Mouse (Mus musculus) kidney, embryonic 14.5 days (tissue): Measurements from ENCODE around the gene Tbx2. TPM values are rescaled to one million over a fixed set of nuclear protein-coding genes. Genes with fewer than 3 reads are reported as not detected.
A peak's percentile ranks its signal among the peaks of the same experiment; 100 is the strongest.

Experiments
- ATAC-seq: fragments of 200-750 bp; cut with Nextera tagmentation; 2 replicates; pipeline ENCODE4 v1.8.0; 2017; ENCODE audit warnings: moderate number of reproducible peaks, mild to moderate bottlenecking, moderate TSS enrichment, moderate library complexity; ENCODE audit not compliant: low FRiP score, low TSS enrichment
- H3K27ac ChIP-seq: fragments of 300-500 bp; sonication (generic); 2 replicates; pipeline ENCODE4 v1.5.1; 2014; ENCODE audit warnings: low read depth, mild to moderate bottlenecking, low read length, moderate library complexity, mixed read lengths
- H3K27me3 ChIP-seq: fragments of 300-500 bp; sonication (generic); 2 replicates; pipeline ENCODE4 v1.6.1; 2014; ENCODE audit warnings: mild to moderate bottlenecking, low read length; ENCODE audit not compliant: control insufficient read depth, insufficient read depth
- H3K36me3 ChIP-seq: fragments of 300-500 bp; sonication (generic); 2 replicates; pipeline ENCODE4 v1.6.1; 2014; ENCODE audit warnings: low read length, mixed read lengths; ENCODE audit not compliant: control insufficient read depth, insufficient read depth
- H3K4me1 ChIP-seq: fragments of 300-500 bp; sonication (generic); 2 replicates; pipeline ENCODE4 v1.6.1; 2014; ENCODE audit warnings: low read length, mixed read lengths; ENCODE audit not compliant: control insufficient read depth, insufficient read depth
- H3K4me2 ChIP-seq: fragments of 300-500 bp; sonication (generic); replicated peaks from 2 replicates; pipeline ENCODE4 v1.6.1; 2014; ENCODE audit warnings: low read depth, mild to moderate bottlenecking, low read length
- H3K4me3 ChIP-seq: fragments of 300-500 bp; sonication (generic); 2 replicates; pipeline ENCODE4 v1.5.1; 2014; ENCODE audit warnings: mild to moderate bottlenecking, low read length
- H3K9ac ChIP-seq: fragments of 300-500 bp; sonication (generic); 2 replicates; pipeline ENCODE4 v1.6.1; 2014; ENCODE audit warnings: low read depth, mild to moderate bottlenecking, low read length, moderate library complexity
- H3K9me3 ChIP-seq: fragments of 300-500 bp; sonication (generic); 2 replicates; pipeline ENCODE4 v1.6.1; 2016; ENCODE audit warnings: low read length; ENCODE audit not compliant: control insufficient read depth
- WGBS: fragments of 180-500 bp; shearing (Covaris S2); extraction: QIAGEN DNeasy Blood & Tissue Kit; methylation state at CpG from one replicate; pipeline ENCODE4 v1.1.7; 2014; 5-methylcytosine and 5-hydroxymethylcytosine counted together
- polyA plus RNA-seq: library from polyadenylated mRNA; unstranded; fragments of >200 nt; fragmentation: Nextera tagmentation; extraction: Ambion mirVana; gene quantifications from 2 replicates; pipeline ENCODE4 v1.2.1, GENCODE M21; 2014

The Tbx2 gene
- polyA plus RNA-seq, 1 experiment from 2014 or later, result 18.2 TPM

DNA sequence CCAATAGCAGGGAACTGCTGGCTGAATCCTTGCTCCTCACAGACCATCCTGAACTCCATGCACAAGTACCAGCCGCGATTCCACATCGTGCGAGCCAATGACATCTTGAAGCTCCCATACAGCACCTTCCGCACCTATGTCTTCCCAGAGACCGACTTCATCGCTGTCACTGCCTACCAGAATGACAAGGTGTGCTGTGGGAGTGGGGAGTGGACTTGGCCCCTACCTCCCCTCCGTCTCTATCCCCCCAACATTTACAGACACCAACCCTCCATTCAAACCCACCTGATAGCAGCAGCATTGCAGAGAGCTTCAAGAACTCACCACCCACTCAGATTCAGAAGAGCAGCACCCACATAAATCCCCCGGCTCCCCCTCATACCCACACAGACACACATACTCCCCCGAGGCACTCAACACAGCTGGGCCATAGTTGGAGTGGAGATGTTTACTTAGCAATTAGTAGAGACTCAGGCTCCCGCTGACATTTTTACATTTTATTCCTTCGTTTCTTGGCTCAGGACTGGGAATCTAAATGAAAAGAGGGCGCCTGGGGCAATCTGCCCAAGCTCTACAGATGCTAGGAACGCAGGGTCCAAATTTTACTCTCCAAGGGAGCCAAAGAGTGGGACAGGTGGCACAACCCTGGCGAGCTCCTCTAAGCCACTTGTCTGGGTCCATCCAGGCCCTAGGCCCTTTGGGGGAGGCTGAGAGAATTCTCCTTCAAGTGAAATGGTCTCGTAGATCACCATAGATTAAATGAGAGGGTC lies 3.6 kb downstream of the Tbx2 start:
- 7% methylated on average over 16 of the region's 16 CpGs for WGBS
- Histone ChIP-seq H3K9ac (peak overlapping the region; percentile 97), H3K36me3 (peaks cover 37% of the 10 kb centered on the region), H3K4me1 (peaks cover 12% of the 10 kb centered on the region), H3K4me2 (peak overlapping the region; percentile 78), H3K4me3 (peak overlapping the region; percentile 73), H3K27me3 (peaks cover 42% of the 10 kb centered on the region), H3K27ac (peak overlapping the region; percentile 88), H3K9me3 (no peaks in the 10 kb centered on the region)
- no peak for ATAC-seq

DNA sequence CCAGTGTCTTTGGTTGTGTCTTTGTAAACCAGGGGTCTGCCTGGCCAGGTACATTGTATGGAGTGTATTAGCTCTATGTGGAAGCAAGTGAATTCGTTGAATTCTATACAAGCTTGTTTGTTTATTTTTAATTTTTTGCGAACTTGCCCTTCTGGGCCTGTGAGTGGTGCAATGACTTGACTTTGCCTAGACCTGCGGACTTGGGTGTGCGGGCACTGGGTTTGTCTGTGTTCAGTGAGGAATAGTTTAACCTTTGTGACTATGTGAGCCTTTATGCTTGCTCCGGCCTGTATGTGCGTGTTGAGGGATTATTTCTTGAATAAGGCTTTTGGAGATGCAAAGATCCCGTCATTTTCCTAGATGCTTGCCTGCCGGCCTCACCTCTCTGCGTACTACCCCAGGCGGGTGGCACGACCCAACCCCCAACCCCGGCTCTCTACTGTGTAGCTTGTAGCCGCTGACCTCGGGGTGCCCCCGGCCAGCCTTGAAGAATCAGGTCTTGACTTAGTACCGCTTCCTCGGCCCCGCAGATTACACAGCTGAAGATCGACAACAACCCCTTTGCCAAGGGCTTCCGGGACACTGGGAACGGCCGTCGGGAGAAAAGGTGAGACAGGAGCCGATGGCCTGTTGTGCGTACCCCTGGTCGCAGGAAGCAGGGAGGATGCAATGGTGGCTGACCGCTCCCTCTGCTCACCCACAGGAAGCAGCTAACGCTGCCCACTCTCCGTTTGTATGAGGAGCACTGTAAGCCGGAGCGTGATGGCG lies 4.4 kb downstream of the Tbx2 start:
- H3K9me3 ChIP-seq, result no peaks in the 10 kb centered on the region
- ATAC-seq, result no peak
- H3K9ac ChIP-seq, result peak overlapping the region; percentile 97
- H3K27ac ChIP-seq, result peak overlapping the region; percentile 88
- H3K27me3 ChIP-seq, result peaks cover 43% of the 10 kb centered on the region
- peak overlapping the region; percentile 78 for H3K4me2 ChIP-seq
- peaks cover 15% of the 10 kb centered on the region for H3K4me1 ChIP-seq
- peaks cover 41% of the 10 kb centered on the region for H3K36me3 ChIP-seq
- 4% methylated on average over 32 of the region's 32 CpGs for WGBS
- H3K4me3 ChIP-seq, result peak overlapping the region; percentile 73

DNA sequence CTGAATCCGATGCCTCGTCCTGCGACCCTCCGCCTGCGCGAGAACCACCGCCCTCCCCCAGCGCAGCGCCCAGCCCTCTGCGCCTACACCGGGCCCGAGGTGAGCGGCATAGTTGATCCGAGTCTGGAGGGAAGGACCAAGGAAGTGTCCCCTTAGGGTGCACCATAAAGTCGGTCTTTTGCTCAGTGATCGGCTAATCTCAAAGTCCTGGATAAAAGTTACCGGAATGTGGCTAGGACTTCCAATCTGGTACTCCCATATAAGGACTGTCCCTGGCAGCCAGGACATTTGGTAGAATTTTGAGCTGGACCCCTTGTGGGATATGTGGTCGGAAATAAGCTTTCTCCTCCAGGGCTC lies 4.9 kb downstream of the Tbx2 start:
- Histone ChIP-seq H3K36me3 (peaks cover 45% of the 10 kb centered on the region), H3K4me3 (peak overlapping the region; percentile 73), H3K4me2 (peak overlapping the region; percentile 78), H3K4me1 (peaks cover 17% of the 10 kb centered on the region), H3K27ac (peak overlapping the region; percentile 88), H3K9ac (peak overlapping the region; percentile 97), H3K27me3 (peaks cover 40% of the 10 kb centered on the region), H3K9me3 (no peaks in the 10 kb centered on the region)
- ATAC-seq, result no peak
- 2% methylated on average over 18 of the region's 18 CpGs for WGBS

DNA sequence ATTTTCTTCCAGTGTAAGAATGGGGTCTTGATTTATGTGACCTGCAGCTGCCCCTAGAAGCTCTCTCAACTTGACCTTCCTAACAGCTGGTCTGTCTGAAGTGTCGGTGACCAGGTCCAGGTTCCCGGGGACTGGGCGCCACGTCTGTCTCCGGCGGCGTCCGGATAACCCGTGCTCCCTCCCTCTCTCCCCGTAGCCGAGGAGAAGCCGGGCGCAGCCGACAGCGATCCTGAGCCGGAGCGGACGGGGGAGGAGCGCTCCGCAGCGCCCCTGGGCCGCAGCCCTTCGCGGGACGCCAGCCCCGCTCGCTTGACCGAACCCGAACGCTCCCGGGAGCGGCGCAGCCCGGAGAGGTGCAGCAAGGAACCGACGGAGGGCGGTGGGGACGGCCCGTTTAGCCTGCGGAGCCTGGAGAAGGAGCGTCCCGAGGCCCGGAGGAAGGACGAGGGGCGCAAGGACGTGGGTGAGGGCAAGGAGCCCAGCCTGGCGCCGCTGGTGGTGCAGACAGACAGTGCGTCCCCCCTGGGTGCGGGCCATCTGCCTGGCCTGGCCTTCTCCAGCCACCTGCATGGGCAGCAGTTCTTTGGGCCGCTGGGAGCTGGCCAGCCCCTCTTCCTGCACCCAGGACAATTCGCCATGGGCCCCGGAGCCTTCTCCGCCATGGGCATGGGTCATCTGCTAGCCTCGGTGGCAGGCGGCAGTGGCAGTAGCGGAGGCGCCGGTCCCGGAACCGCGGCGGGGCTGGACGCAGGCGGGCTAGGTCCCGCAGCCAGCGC lies 5.5 kb downstream of the Tbx2 start:
- Histone ChIP-seq H3K9me3 (no peaks in the 10 kb centered on the region), H3K4me2 (peak overlapping the region; percentile 78), H3K4me3 (peak overlapping the region; percentile 73), H3K36me3 (peaks cover 45% of the 10 kb centered on the region), H3K27me3 (peaks cover 40% of the 10 kb centered on the region), H3K4me1 (peaks cover 22% of the 10 kb centered on the region), H3K9ac (peak overlapping the region; percentile 97), H3K27ac (peak overlapping the region; percentile 88)
- 2% methylated on average over 57 of the region's 67 CpGs for WGBS
- no peak for ATAC-seq

DNA sequence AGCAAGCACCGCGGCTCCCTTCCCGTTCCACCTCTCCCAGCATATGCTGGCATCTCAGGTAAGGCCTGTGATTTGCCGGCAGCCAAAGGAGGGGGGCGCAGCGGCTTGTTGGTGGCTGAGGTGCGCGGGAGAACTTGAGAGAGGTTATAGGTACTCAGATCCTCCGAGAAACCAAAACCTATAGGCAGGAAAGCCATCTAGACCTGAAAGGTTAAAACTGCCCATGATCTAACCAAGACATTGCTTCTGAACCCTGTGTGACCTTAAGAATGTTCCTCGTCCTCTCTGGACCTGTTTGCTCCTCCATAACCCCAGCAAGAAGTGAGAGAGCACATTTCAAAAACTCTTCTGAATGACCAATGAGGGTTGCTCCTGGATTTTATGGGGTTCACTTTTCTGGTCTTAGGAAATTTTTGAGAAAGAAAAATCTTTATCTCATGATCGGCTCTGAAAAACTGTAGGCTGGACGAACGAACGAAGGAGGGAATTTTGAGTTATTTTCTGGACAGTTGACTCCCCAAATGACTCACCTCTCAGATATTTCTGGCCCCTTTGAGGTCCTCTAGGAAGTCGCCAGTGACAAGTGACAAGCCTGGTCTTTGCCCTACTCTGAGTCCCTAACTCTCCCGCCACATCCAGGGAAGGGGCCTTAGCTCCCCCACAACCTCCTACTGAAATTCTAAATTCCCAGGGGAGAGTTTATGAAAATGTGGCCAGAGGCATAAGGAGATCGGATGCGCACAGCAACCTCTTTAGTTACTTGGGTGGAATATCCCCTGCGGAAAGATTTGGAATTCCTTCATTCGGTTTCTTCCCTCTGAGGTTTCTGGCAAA lies 6.3 kb downstream of the Tbx2 start:
- Histone ChIP-seq H3K4me3 (peak overlapping the region; percentile 73), H3K36me3 (peaks cover 45% of the 10 kb centered on the region), H3K4me1 (peaks cover 25% of the 10 kb centered on the region), H3K27ac (peak overlapping the region; percentile 88), H3K4me2 (peak overlapping the region; percentile 78), H3K9me3 (no peaks in the 10 kb centered on the region), H3K27me3 (peaks cover 40% of the 10 kb centered on the region), H3K9ac (peak overlapping the region; percentile 97)
- 12% methylated on average over 19 of the region's 20 CpGs for WGBS
- ATAC-seq, result no peak

DNA sequence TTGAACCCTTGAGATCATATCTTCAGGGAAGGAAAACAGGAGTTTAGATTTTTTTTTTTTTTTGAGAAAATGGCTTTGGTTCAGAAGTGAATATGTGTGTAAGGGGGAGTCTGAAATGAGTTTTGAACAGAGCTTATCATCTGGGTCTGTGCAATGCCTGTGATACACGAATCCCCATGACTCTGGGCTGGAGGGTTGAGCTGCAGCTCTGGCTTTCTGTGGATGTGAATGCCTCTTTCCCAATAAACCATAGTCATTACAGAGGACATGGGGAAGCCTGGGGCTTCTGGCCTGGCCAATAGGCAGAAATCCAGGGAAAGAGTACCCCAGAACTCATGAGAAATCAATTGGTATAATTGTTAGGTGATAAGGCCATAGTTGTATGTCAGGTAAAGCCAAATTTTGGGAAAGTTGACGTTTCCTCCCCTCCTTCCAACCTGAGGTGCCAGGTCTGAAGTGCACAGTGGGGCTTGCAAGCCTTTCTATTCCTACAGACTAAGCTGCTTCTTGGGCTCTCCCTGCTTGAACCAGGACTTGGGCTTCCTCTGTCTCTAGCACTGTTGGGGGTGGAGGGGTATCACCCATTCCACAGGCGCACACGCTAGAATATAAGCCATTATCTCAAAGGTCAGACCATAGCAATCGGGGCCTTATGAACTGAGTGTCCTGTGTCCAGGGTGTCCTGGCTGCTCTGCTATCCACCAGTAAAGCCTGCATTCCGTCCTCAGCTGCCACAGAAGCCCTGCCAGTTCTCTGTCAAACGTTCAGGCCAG lies 7.1 kb downstream of the Tbx2 start:
- H3K4me1 ChIP-seq, result peaks cover 25% of the 10 kb centered on the region
- peaks cover 45% of the 10 kb centered on the region for H3K36me3 ChIP-seq
- 21% methylated on average over 7 of the region's 7 CpGs for WGBS
- H3K9ac ChIP-seq, result peak overlapping the region; percentile 97
- peaks cover 40% of the 10 kb centered on the region for H3K27me3 ChIP-seq
- no peaks in the 10 kb centered on the region for H3K9me3 ChIP-seq
- H3K4me3 ChIP-seq, result peak overlapping the region; percentile 73
- peak overlapping the region; percentile 78 for H3K4me2 ChIP-seq
- no peak for ATAC-seq
- H3K27ac ChIP-seq, result peak overlapping the region; percentile 88; the same call in 1 of the 2 replicates

DNA sequence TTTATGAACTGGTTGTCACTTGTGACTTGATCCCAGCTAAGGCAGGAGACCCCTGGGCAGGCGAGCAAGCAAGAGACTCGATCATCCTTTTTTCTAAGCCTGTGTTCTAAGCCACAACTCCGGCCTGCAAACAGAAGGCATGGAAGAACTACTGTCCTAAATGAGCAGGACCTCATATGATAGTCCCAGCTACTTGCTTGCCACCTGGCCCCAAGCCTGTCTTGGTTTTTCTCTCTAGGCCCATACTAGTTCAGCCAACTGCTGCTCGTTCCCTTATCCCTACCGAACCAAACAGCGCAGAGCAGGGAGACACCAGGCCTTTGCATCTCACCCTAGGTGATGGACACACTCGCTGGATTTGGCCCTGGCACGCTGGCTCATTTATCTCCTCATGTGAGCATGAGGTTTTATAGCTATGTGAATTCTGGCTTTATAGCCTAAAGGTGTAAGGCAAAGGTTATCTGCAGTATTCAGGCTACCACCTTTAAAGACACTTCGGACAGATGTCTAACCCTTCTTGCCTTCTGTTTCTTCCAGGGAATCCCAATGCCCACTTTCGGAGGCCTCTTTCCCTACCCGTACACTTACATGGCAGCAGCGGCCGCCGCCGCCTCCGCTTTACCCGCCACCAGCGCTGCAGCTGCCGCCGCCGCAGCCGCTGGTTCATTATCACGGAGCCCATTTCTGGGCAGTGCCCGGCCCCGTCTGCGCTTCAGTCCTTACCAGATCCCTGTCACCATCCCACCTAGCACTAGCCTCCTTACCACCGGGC lies 7.9 kb downstream of the Tbx2 start:
- no peak for ATAC-seq
- Histone ChIP-seq H3K36me3 (peaks cover 37% of the 10 kb centered on the region), H3K27ac (peak overlapping the region; percentile 87), H3K9ac (peak overlapping the region; percentile 97), H3K4me3 (peak overlapping the region; percentile 73), H3K27me3 (peaks cover 33% of the 10 kb centered on the region), H3K9me3 (no peaks in the 10 kb centered on the region), H3K4me1 (peaks cover 30% of the 10 kb centered on the region), H3K4me2 (peak overlapping the region; percentile 78)
- WGBS, result 13% methylated on average over 27 of the region's 27 CpGs
